Mouse (Mus musculus) megakaryocyte progenitor cell, adult 5-6 weeks (primary cell): ENCODE data around the gene St6galnac3. TPM values are rescaled to one million over a fixed set of nuclear protein-coding genes. Genes with fewer than 3 reads are reported as not detected.

Experiments used
- ATAC-seq: replicated peaks from 2 replicates; pipeline ENCODE4 v1.8.0; 2016; ENCODE audit warnings: mild to moderate bottlenecking, moderate TSS enrichment, inconsistent platforms; ENCODE audit not compliant: poor library complexity
- total RNA-seq, 2 experiments: library from RNA; stranded (forward) in 1 of 2; stranded (reverse) in 1 of 2; fragments of 157-497, 149-512 nt in 1 of 2; fragments of 200-1000 nt in 1 of 2; gene quantifications; 2 replicates each; pipeline versions ENCODE4 v1.2.3 to v1.2.4; 2015 to 2017

Gene St6galnac3
- total RNA-seq, 2 experiments from 2014 or later, result 1.2 to 4.0 TPM

DNA sequence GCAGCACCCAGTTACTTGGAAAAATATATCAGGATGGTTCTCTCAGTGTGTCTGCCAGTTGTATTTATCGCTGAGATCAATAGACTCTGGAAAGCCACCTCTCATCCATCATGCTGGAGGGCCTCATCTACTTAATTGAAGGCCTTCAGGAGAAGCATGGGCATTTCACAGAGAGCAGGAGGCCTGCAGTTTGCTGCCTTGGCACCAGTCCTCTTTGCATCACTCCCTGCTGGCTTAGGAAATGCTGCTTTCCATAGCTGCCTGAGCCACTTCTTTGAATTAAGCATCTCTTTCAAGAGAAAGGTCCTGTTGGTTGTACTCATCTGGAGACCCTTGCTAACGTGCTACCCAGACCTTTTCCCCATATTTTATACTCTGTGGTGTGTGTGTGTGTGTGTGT lies 536.8 kb downstream of the St6galnac3 start:
- ATAC-seq, result no peak

DNA sequence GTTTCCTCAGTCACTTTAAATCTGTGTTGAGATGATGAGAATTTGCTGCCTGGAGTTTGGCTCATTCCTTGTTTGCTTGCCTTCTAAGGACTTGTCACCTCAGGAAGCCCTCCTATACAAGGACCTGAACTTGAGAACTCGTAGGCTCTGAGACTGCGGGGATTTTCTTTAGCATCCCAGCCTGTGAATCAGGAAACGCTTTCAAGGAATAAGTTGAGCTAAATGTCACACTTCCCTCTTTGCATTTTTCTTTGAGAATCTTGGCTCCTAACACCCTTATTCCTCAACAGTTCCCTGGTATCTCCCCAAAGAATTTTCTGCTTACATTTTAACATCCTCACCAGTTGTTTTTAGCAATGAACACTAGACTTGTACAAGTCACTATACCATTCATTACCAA lies 539.9 kb downstream of the St6galnac3 start:
- no peak for ATAC-seq

DNA sequence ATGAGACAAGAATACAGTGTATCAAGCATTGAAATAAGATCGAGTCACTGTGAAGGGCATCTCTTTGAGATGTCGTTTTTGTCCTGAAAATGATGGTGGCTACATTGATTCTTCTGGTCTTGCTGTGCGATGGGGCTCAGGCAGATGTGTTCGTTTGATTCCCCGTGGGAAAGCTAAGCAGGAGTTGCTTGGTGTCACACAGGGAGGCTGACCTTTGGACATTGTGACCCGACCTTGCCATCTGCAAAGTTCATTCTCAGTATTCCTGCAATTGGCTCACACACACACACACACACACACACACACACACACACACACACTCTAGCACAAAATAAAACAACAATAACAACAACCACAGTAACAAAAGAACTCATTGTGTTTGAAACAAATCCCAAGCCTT lies 543.7 kb downstream of the St6galnac3 start:
- no peak for ATAC-seq

DNA sequence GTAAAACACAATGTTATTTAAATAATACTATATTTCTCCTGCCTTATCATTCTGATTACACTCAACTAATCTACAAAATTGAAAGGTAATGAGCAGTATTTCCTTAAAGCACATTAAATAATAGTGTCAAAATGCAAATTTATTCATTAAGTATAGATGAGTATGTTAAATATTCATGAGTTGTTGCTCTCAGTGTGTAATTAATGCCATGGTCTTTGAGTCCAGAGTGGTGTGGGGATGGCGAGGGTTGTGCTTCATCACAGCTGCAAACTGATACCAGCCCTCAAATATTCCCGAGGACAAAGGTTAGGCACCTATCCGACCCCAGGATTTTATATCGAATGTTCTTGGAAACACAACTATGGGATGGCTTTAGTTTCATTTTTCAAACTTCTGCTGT lies 548.2 kb downstream of the St6galnac3 start:
- no peak for ATAC-seq

DNA sequence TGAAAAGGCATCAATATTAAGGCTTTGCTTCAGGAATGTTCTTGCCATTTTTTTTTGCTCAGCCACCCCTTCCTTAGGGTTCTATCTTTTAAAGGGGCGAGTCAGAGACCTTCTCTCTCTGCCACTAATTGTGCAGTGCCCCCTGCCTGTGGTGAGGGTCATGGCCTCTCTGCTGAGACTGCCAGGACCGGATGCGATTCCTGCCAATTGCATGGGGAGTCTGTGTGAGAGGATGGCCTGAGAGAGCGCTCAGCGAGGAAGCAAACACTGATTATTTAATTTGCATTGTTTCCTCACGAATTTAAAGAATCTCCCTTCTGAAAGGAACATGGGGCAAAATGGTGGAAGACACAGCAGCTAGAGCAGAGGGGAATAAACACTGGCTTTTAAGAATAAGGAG lies 548.6 kb downstream of the St6galnac3 start:
- ATAC-seq, result no peak

DNA sequence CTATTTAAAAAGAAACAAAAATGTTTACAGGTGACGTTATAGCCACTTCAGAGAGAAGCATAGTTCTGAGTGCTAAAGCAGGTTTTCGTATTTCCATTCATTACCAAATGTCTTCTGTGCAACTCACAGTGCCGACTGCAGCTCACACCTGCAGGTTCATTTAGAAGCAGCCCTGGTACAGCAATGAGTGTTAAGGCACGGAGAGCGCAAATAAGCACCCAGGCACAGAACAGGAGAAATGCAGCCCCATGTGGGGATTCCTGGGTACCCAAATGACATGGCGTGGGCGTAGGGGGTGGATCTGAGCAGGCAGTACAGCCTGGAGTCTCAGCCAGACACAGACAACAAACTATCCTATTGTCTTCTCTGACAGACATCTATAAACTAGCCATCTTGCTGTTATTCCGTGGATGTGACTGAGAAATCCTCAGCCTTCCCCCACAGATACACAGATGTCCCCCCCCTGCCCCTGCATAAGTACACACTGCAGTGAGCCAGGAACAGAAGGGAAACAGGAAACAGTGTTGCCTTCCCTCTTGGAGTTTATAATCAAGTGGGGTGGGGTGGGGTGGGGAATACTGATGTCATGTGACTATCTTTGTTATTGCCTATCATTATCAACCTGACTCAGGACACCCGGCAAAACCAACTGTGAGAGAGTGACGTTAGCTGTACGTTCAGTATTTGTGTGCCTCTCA lies 550.5 kb downstream of the St6galnac3 start:
- no peak for ATAC-seq

DNA sequence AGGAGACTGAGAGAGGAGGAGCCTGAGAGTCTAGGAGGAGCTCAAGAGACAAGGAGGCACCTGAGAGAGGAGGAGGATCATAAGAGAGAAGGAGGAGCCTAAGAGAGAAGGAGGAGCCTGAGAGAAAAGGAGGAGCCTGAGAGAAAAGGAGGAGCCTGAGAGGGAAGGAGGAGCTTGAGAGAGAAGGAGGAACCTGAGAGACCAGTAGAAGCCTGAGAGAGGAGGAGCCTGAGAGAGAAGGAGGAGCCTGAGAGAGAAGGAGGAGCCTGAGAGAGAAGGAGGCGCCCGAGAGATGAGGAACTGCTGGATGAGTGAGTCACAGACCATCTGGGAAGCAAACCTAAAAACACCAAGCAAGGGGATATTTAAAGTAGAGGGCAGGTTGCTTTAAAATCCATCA lies 551.4 kb downstream of the St6galnac3 start:
- ATAC-seq, result peak; percentile 44; the same call in 1 of the 2 replicates

DNA sequence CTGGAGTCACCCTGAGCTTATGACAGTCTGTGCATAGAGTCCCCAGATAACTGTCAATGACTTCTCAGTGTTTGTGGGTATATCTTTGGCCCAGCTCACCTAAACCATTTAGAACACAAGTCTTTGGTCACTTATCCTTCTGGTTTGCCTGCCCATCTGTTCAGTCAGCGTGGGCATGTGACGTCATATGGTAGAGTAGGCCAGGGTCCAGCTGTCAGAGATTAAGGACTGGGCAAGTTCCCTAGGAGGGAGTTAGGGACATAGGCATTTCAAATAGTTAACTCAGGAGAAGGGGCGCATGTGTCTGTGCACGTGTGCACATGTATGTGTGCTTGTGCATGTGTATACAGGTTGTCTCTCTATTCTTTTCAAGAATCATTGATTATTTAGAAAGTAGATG lies 554.8 kb downstream of the St6galnac3 start:
- ATAC-seq, result no peak

DNA sequence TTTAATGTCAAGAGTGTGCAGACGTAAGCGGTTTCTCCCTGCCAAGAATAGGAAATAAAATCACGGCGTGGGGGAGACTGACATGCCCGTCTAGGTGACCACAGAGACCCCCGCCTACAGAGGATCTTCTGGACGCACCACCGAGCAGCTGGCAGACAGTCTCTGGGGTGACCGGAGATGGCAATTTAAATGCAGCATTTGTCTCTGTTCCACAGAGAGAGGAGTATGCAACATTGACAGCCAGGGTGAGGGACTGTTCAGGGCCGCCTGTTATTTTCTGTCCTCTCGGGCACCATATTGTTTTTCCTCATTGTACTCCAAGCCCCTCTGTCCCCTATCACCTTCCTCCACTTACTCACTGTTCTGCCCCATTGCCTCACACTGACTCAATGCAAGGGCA lies 555.2 kb downstream of the St6galnac3 start:
- ATAC-seq, result no peak

DNA sequence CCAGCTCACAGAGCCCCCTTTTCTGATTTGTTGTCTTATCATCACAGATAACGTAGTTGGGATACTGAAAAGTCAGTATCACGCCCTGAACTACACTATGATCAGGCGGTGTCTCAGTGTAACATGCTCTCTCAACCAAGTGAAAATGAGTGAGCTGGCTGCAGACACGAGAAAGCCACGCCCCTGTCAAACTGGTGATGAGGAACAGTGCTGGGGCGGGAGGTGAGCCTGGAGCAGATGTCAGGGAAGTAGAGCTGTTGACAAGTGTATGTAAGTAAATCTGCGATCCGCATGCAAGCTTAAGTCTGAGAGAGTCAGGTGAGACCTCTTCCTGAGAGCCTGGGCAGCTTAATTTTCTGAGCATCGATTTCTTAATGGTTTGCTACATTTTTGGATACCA lies 563.3 kb downstream of the St6galnac3 start:
- no peak for ATAC-seq

DNA sequence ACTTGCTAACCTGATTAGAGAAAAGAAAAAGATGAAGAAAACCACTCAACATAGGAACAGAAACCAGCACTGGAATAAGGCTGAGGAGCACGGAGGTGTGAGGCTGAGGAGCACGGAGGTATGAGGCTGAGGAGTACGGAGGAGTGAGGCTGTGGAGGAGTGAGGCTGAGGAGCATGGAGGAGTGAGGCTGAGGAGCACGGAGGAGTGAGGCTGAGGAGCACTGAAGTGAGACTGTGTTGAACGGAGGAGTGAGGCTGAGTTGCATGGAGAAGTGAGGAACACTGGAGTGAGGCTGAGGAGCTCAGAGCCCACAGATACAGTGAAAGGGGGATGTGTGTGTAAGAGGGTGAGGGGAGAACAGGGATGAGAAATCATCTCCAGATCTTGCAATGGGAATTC lies 564.3 kb downstream of the St6galnac3 start:
- no peak for ATAC-seq

DNA sequence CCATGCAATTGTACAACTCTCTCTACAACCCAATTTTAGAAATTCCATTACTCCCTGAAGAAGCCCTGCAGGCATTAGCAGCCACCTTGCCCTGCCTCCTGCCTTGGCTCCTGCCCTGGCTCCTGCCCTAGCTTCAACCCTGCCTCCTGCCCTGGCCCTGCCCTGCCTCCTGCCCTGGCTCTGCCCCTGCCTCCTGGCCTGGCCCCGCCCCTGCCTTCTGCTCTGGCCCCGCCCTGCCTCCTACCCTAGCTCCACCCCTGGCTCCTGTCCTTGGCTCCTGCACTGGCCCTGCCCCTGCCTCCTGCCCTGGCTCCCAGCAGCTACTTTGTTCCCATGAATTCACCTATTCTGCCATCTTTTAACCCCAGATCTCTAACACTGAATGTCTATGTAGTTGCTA lies 576.1 kb downstream of the St6galnac3 start:
- ATAC-seq, result peak; percentile 100

Other genes starting within 250 kb of the St6galnac3 start
- 0.51 and 0.64 TPM in 2 replicates for gene Asb17, start 119.0 kb upstream of the St6galnac3 start, total RNA-seq (2015)
- gene Asb17, start 119.0 kb upstream of the St6galnac3 start, total RNA-seq (2017), result 1.2 and 1.8 TPM in 2 replicates
- not detected in 2 replicates for gene Msh4, start 181.0 kb upstream of the St6galnac3 start, total RNA-seq (2015)
- 0.25 TPM in 1 of 2 replicates, not detected in the other for gene Msh4, start 181.0 kb upstream of the St6galnac3 start, total RNA-seq (2017)
- 121 and 132 TPM in 2 replicates for gene Rabggtb, start 187.8 kb upstream of the St6galnac3 start, total RNA-seq (2015)
- 129 and 171 TPM in 2 replicates for gene Rabggtb, start 187.8 kb upstream of the St6galnac3 start, total RNA-seq (2017)
- 65.5 and 70.0 TPM in 2 replicates for gene Acadm, start 219.5 kb upstream of the St6galnac3 start, total RNA-seq (2015)
- gene Acadm, start 219.5 kb upstream of the St6galnac3 start, total RNA-seq (2017), result 216 TPM in 2 replicates
- gene Slc44a5, start 248.3 kb upstream of the St6galnac3 start, total RNA-seq (2015), result not detected in 2 replicates
- not detected in 2 replicates for gene Slc44a5, start 248.3 kb upstream of the St6galnac3 start, total RNA-seq (2017)